Mouse (Mus musculus): ENCODE results near the gene Fbxw27.

DNA sequence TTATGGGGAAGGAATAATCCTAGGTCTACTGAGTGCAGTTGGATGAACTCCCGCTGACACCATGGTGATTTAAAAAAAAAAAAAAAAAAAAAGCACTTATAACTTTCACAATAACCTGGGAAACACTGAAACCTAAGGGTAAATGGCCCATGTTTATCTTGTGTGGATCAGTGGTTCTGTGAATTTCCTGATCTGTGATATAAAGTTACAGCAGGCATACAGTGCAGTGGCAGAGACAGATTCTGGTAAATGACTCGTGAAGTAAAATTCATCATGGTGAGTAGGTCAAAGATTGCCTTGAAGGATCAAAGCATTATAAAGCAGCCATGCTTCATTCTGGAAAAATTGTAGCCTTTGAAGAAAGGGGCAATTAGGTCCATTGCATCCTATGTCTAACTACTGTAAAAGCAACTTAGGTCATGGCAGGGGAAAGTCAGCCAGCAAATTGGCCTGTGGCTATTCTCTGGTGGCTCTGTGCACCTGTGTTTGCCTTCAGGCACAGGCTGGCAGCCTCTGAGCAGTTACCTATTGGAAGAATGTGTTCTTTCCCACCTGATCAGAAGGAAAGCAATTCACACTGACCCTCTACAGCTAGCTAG is 16.3 kb upstream of the Fbxw27 start:
- no peak for TF ChIP-seq CTCF (conservative IDR thresholded peaks at IDR 0.05; ENCODE audit: low read length)
- no peak for TF ChIP-seq NANOG (IDR thresholded peaks at IDR 0.05; ENCODE audit: borderline replicate concordance, low read length)
